Mouse (Mus musculus): Measurements from ENCODE around the gene H2afx. TPM values are rescaled to one million over a fixed set of nuclear protein-coding genes. Genes with fewer than 3 reads are reported as not detected.
"Not testable (repeated sequence)": the region's sequence is repeated elsewhere in the genome, so short reads cannot be mapped to it uniquely, and the experiment has no call there.

H2afx gene
- polyA plus RNA-seq, 1 experiment from 2014 or later: 164 TPM

DNA sequence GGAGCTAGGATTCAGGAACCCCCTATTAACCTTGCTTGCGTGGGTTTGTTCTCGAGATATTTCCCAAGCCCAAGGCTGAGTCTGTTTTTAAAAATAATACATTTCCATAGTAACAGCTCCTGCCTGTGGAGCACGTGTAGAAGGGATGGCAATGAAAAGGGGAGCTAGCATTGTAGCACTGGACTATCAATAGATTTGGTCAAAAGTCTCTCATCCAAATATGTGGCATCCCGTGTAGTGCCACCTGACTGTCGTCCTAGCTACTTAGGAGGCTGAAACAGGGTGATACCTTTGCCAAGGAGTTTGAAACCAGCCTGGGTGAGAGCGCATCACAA is 13.7 kb upstream of the H2afx start:
- H3K4me1 ChIP-seq (ENCODE audit: insufficient read depth): peaks cover 41% of the 10 kb centered on the region
- WGBS (ENCODE audit: insufficient replicate concordance): 26% methylated on average over 6 of the region's 6 CpGs
- peak; percentile 11 for ATAC-seq

DNA sequence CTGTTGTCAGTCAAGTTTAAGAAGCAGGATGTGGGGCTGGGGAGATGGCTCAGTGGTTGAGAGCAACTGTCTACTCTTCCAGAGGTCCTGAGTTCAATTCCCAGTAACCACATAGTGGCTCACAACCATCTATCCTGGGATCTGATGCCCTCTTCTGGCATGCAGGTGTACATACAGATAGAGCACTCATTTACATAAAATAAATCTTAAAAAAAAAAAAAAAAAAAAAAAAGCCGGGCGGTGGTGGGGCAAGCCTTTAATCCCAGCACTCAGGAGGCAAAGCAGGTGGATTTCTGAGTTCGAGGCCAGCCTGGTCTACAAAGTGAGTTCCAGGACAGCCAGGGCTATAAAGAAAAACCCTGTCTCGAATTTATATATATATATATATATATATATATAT is 10.8 kb upstream of the H2afx start:
- TF ChIP-seq CTCF (IDR thresholded peaks at IDR 0.05; ENCODE audit: low read depth): peak; percentile 37
- H3K27me3 ChIP-seq (ENCODE audit: insufficient read depth, low read length); H3K4me3 ChIP-seq (ENCODE audit: low read depth, low read length); H3K9ac ChIP-seq (replicated peaks); ATAC-seq; DNase-seq; H3K36me3 ChIP-seq (replicated peaks; ENCODE audit: insufficient read depth, low read length); H3K27ac ChIP-seq (ENCODE audit: low read depth); H3K9me3 ChIP-seq (ENCODE audit: low read length); H3K4me2 ChIP-seq (ENCODE audit: low read depth, low read length): not testable (repeated sequence)
- WGBS (ENCODE audit: insufficient replicate concordance): 61% methylated on average over 4 of the region's 4 CpGs
- peaks cover 32% of the 10 kb centered on the region for H3K4me1 ChIP-seq (ENCODE audit: insufficient read depth)

More for the DNA sequence above, 13.7 kb upstream of the H2afx start:
- peak overlapping the region; percentile 95; the same call in 1 of the 2 replicates for H3K4me3 ChIP-seq (ENCODE audit: low read depth, low read length)
- H3K9me3 ChIP-seq (ENCODE audit: low read length): no peaks in the 10 kb centered on the region
- TF ChIP-seq EP300 (IDR thresholded peaks at IDR 0.05; ENCODE audit: low read depth) (no peak), CTCF (IDR thresholded peaks at IDR 0.05; ENCODE audit: low read depth) (no peak)
- peak overlapping the region; percentile 81 for H3K9ac ChIP-seq (replicated peaks)
- H3K4me2 ChIP-seq (ENCODE audit: low read depth, low read length): peak overlapping the region; percentile 92
- peak overlapping the region; percentile 74 for H3K27ac ChIP-seq (ENCODE audit: low read depth)
- H3K27me3 ChIP-seq (ENCODE audit: insufficient read depth, low read length): no peaks in the 10 kb centered on the region
- no peak for DNase-seq
- peaks cover 13% of the 10 kb centered on the region for H3K36me3 ChIP-seq (replicated peaks; ENCODE audit: insufficient read depth, low read length)

GRCm38 (mm10) chr9:44324147-44324546 is 10.3 kb upstream of the H2afx start:
- ATAC-seq (no peak), DNase-seq (no peak)
- Histone ChIP-seq H3K4me2 (ENCODE audit: low read depth, low read length) (no peak overlapping the region), H3K27me3 (ENCODE audit: insufficient read depth, low read length) (no peaks in the 10 kb centered on the region), H3K36me3 (replicated peaks; ENCODE audit: insufficient read depth, low read length) (no peaks in the 10 kb centered on the region; the same call in 1 of the 2 replicates), H3K9ac (replicated peaks) (no peak overlapping the region), H3K9me3 (ENCODE audit: low read length) (no peaks in the 10 kb centered on the region), H3K27ac (ENCODE audit: low read depth) (no peak overlapping the region), H3K4me1 (ENCODE audit: insufficient read depth) (peaks cover 28% of the 10 kb centered on the region), H3K4me3 (ENCODE audit: low read depth, low read length) (no peak overlapping the region)
- 86% methylated on average over 6 of the region's 6 CpGs for WGBS (ENCODE audit: insufficient replicate concordance)
- TF ChIP-seq EP300 (IDR thresholded peaks at IDR 0.05; ENCODE audit: low read depth) (no peak), CTCF (IDR thresholded peaks at IDR 0.05; ENCODE audit: low read depth) (no peak)

DNA sequence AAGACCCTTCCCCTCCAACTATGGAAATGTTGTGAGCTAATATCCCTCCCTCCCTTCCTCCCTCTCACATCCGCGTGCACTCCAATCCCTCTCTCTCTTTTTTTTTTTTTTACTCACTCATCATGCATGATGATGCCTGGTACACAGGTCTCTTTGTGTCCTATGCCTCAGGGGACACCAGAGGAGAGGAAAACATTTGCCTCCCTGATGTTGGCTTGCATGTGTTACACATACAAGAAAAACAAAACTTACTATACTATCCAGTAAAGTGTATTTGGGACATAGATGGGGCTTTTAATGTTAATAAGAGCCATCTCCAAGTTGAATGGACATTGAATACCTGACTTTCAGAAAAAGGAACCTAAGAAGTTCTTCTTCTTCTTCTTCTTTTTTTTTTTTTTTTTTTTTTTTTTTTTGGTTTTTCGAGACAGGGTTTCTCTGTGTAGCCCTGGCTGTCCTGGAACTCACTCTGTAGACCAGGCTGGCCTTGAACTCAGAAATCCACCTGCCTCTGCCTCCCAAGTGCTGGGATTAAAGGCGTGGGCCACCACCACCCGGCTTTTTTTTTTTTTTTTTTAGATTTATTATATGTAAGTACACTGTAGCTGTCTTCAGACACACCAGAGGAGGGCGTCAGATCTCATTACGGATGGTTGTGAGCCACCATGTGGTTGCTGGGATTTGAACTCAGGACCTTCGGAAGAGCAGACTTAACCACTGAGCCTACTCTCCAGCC is 9.3 kb upstream of the H2afx start:
- 59% methylated on average over 6 of the region's 8 CpGs for WGBS (ENCODE audit: insufficient replicate concordance)
- peak overlapping the region; percentile 87; the same call in 1 of the 2 replicates for H3K4me2 ChIP-seq (ENCODE audit: low read depth, low read length)
- H3K27me3 ChIP-seq (ENCODE audit: insufficient read depth, low read length); H3K36me3 ChIP-seq (replicated peaks; ENCODE audit: insufficient read depth, low read length); H3K4me3 ChIP-seq (ENCODE audit: low read depth, low read length); H3K9me3 ChIP-seq (ENCODE audit: low read length); ATAC-seq; DNase-seq: not testable (repeated sequence)
- peak overlapping the region; percentile 93 for H3K27ac ChIP-seq (ENCODE audit: low read depth)
- H3K9ac ChIP-seq (replicated peaks): 0 out of 2 replicates have a peak overlapping the region, but pooled peaks have one; percentile 90
- H3K4me1 ChIP-seq (ENCODE audit: insufficient read depth): peaks cover 26% of the 10 kb centered on the region

DNA sequence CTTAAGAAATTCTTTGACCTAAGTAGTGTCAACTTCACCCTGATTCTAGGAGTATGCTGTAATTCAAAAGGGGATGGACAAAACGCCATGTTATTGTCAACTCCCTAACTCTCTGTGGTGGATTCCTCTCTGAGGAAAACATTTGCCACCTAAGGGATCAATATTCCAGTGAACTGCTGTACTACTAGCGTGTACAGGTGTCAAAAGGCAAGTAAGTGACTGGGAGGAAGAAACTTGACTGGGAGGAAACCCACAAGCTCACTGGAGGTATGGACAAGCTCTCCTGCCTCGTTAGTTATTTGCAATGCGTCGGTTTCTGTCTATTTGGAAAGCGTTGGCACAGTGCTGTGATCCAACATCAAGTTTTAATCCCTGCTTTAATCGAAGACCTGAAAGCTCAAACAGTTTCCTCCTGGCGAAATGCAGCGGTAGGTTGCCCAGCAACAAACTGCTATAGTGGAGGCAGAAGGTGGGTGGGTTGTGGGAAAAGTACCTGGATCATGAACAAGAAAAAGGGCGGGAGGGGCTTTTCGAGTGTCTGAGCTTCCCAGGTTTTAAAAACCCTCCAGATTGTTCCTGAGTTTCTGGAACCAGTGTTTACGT is 8.6 kb upstream of the H2afx start, which contains the start of gene Dpagt1:
Gene Dpagt1 (plus strand): TSS at position 252 of the 603 bp plus-strand sequence.
- WGBS (ENCODE audit: insufficient replicate concordance): 4% methylated on average over 12 of the region's 12 CpGs
- TF ChIP-seq EP300 (IDR thresholded peaks at IDR 0.05; ENCODE audit: low read depth) (no peak), CTCF (IDR thresholded peaks at IDR 0.05; ENCODE audit: low read depth) (no peak)
- peak within 1 kb of the TSS; percentile 93 for H3K27ac ChIP-seq (ENCODE audit: low read depth)
- H3K9ac ChIP-seq (replicated peaks): peak within 1 kb of the TSS; percentile 90
- ATAC-seq (peak; percentile 42), DNase-seq (no peak)
- H3K4me3 ChIP-seq (ENCODE audit: low read depth, low read length): peak within 1 kb of the TSS; percentile 86
- H3K9me3 ChIP-seq (ENCODE audit: low read length): no peaks in the 10 kb centered on the region
- H3K36me3 ChIP-seq (replicated peaks; ENCODE audit: insufficient read depth, low read length): peaks cover 10% of the 10 kb centered on the region
- no peaks in the 10 kb centered on the region for H3K27me3 ChIP-seq (ENCODE audit: insufficient read depth, low read length)
- peak within 1 kb of the TSS; percentile 87 for H3K4me2 ChIP-seq (ENCODE audit: low read depth, low read length)
- H3K4me1 ChIP-seq (ENCODE audit: insufficient read depth): peaks cover 21% of the 10 kb centered on the region

DNA sequence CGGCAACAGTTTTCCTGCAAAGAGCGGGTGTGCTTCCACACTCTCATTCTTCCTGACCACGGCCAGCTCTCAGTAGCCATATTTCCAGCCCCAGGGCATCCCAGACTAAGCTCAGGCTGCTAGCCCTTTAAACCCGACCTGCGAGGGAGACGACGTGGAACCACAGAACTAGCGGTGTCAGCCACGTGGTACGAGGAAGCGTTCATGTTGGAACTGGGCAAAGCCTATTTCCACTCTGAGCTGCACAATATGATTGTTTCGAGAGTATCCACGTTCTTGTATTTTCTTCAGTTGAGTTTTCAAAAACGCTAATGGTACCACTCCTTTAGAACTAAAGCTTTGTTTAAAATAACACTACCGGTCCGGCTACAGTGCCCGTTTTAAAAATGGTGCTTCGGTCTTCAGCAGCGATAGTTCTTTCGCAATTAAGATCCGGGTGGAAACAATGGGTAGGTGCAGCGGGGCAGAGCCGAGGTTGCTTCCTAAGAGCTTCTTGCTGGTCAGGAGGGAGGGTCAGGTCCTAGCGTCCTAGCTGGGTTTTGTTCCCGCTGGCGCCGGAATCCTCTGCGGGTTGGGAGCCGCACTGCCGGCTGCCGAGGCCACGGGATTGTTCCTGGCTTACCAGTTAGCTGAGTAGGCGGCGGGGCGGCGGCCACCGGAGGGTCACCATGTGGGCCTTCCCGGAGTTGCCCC is 8.0 kb upstream of the H2afx start:
- Histone ChIP-seq H3K9me3 (ENCODE audit: low read length) (no peaks in the 10 kb centered on the region), H3K36me3 (replicated peaks; ENCODE audit: insufficient read depth, low read length) (peaks cover 15% of the 10 kb centered on the region), H3K4me1 (ENCODE audit: insufficient read depth) (peaks cover 15% of the 10 kb centered on the region), H3K27me3 (ENCODE audit: insufficient read depth, low read length) (no peaks in the 10 kb centered on the region), H3K9ac (replicated peaks) (peak overlapping the region; percentile 90), H3K4me3 (ENCODE audit: low read depth, low read length) (peak overlapping the region; percentile 86), H3K27ac (ENCODE audit: low read depth) (peak overlapping the region; percentile 93), H3K4me2 (ENCODE audit: low read depth, low read length) (peak overlapping the region; percentile 87)
- peak; percentile 80 for DNase-seq
- ATAC-seq: peak; percentile 93
- under 1% methylated on average over 38 of the region's 38 CpGs for WGBS (ENCODE audit: insufficient replicate concordance)
- peak; percentile 56 for TF ChIP-seq EP300 (IDR thresholded peaks at IDR 0.05; ENCODE audit: low read depth)
- TF ChIP-seq CTCF (IDR thresholded peaks at IDR 0.05; ENCODE audit: low read depth): no peak

Measured in liver, postnatal 0 days (tissue).